Mouse (Mus musculus) stomach, embryonic 15.5 days (tissue): Measurements from ENCODE around the gene Pibf1. TPM values are rescaled to one million over a fixed set of nuclear protein-coding genes. Genes with fewer than 3 reads are reported as not detected.

ENCODE experiments used
- ATAC-seq: fragments of 200-750 bp; cut with Nextera tagmentation; 2 replicates; pipeline ENCODE4 v1.8.0; 2017; ENCODE audit warnings: low read depth, moderate number of reproducible peaks, moderate TSS enrichment; ENCODE audit not compliant: insufficient read depth, low FRiP score
- H3K27ac ChIP-seq: fragments of 300-500 bp; sonication (generic); 2 replicates; pipeline ENCODE4 v1.5.1; 2015; ENCODE audit warnings: mild to moderate bottlenecking, inconsistent platforms
- H3K27me3 ChIP-seq: fragments of 300-500 bp; sonication (generic); replicated peaks from 2 replicates; pipeline ENCODE4 v1.6.1; 2015; ENCODE audit warnings: inconsistent platforms
- H3K36me3 ChIP-seq: fragments of 300-500 bp; sonication (generic); 2 replicates; pipeline ENCODE4 v1.6.1; 2015; ENCODE audit warnings: inconsistent platforms
- H3K4me1 ChIP-seq: fragments of 300-500 bp; sonication (generic); 2 replicates; pipeline ENCODE4 v1.6.1; 2015; ENCODE audit warnings: inconsistent platforms
- H3K4me2 ChIP-seq: fragments of 300-500 bp; sonication (generic); 2 replicates; pipeline ENCODE4 v1.6.1; 2015; ENCODE audit warnings: mild to moderate bottlenecking, inconsistent platforms
- H3K4me3 ChIP-seq: fragments of 300-500 bp; sonication (generic); replicated peaks from 2 replicates; pipeline ENCODE4 v1.5.1; 2015; ENCODE audit warnings: inconsistent platforms
- H3K9ac ChIP-seq: fragments of 300-500 bp; sonication (generic); 2 replicates; pipeline ENCODE4 v1.6.1; 2015; ENCODE audit warnings: inconsistent platforms
- H3K9me3 ChIP-seq: fragments of 300-500 bp; sonication (generic); 2 replicates; pipeline ENCODE4 v1.6.1; 2016; ENCODE audit warnings: inconsistent platforms
- WGBS: fragments of 180-500 bp; shearing (Covaris S2); methylation state at CpG from one replicate; pipeline ENCODE4 v1.1.7; 2015; 5-methylcytosine and 5-hydroxymethylcytosine counted together
- polyA plus RNA-seq: library from polyadenylated mRNA; unstranded; fragments of >200 nt; fragmentation: Nextera tagmentation; extraction: Ambion mirVana; gene quantifications from 2 replicates; pipeline ENCODE4 v1.2.1, GENCODE M21; 2015

Gene Pibf1
- polyA plus RNA-seq, 1 experiment from 2014 or later, result 16.9 TPM

DNA sequence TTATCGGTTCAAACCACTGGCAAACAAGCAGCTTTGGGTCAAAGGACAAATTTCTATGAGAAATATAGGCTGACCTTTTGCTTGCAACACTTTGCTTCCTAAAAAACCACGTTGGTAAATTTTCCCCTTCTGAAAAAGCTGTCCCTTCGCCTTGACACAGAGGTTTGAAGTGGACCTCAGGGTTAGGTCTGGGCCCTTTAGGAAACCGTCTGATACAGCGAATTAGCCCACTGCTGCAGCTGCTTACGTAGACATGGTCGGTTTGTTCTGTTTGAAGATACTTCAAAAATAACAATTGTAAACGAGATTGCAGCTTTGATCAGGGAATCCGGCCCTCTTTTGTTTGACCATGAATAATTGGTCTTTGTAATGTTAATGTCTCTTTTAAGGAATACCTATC lies 179.1 kb downstream of the Pibf1 start:
- Histone ChIP-seq H3K36me3 (no peaks in the 10 kb centered on the region), H3K9me3 (no peaks in the 10 kb centered on the region), H3K27ac (no peak overlapping the region), H3K9ac (no peak overlapping the region), H3K4me1 (no peaks in the 10 kb centered on the region), H3K27me3 (no peaks in the 10 kb centered on the region), H3K4me3 (no peak overlapping the region), H3K4me2 (no peak overlapping the region)
- 47% methylated on average over 9 of the region's 9 CpGs for WGBS
- ATAC-seq, result no peak

DNA sequence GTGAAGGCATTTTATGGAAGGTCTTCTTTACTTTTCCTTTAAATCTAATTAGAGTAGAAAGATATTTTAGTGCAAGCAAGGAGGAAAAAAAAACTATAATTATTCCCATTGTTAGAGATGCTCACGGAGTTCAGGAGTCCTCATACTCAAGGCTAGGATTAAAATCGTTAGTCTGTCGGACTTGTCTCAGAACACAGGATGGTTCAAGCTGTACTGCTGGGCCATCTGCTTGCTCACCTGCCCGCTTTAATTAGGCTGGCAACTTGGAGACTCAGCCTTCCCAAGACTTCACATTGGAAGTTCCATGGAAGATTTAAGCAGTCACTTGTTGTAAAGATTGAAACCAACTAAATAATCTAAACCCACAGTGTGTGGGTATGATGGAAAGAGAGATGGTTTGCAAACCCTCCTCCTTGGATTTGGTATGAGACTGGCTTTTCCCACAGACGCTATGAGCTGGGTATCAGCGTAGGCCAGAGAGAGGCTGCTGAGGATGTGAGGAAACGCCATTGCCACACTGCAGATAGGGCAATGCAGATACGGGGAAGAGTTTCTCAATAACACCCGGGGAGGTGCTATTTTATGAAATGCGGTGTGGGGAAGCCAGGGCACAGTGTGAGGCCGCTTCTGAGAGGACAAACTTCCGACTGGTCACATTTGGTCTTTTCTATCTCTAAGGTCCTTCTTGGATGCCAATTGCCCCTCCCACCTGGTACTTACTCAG lies 179.7 kb downstream of the Pibf1 start:
- Histone ChIP-seq H3K9me3 (no peaks in the 10 kb centered on the region), H3K4me1 (no peaks in the 10 kb centered on the region), H3K27ac (no peak overlapping the region), H3K27me3 (no peaks in the 10 kb centered on the region), H3K36me3 (no peaks in the 10 kb centered on the region), H3K9ac (no peak overlapping the region), H3K4me3 (no peak overlapping the region), H3K4me2 (no peak overlapping the region)
- WGBS, result 56% methylated on average over 12 of the region's 12 CpGs
- 0 out of 2 replicates have a peak, but pooled peaks have one; percentile 6 for ATAC-seq

GRCm38 (mm10) chr14:99280399-99280798 lies 181.2 kb downstream of the Pibf1 start:
- Histone ChIP-seq H3K4me1 (no peaks in the 10 kb centered on the region), H3K9me3 (no peaks in the 10 kb centered on the region), H3K27me3 (no peaks in the 10 kb centered on the region), H3K9ac (no peak overlapping the region), H3K27ac (no peak overlapping the region), H3K4me2 (no peak overlapping the region), H3K4me3 (no peak overlapping the region), H3K36me3 (no peaks in the 10 kb centered on the region)
- WGBS, result 64% methylated on average over 5 of the region's 5 CpGs
- ATAC-seq, result no peak

DNA sequence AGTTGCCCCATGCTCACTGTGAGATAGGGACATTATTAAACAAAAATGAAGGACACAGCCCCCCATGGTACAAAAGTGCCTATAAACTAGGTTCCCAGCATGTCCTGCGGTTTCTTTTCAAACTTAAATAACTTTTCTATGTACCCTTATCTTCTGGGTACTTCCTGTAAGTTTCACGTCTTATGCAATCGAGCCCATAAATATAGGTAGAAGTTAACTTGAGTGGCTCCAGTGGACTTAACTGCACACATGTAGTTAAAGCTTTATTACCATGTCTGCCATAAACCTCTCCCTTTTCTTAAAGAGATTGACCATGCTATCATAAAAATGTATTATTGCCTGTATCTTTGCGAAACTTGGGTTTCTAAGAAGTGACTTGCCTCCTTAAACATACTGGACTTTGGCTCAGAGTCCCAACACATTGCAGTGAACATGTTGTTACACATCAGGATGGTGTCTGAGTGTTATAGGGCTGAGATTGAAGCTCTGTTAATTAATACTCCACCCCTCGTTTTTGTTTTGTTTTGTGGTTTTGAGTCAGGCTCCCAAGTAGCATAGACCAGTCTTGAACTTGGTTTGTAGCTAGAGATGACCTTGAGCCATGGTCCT lies 181.7 kb downstream of the Pibf1 start:
- H3K4me1 ChIP-seq, result no peaks in the 10 kb centered on the region
- ATAC-seq, result 0 out of 2 replicates have a peak, but pooled peaks have one; percentile 8
- no peaks in the 10 kb centered on the region for H3K9me3 ChIP-seq
- no peak overlapping the region for H3K4me2 ChIP-seq
- H3K4me3 ChIP-seq, result no peak overlapping the region
- H3K36me3 ChIP-seq, result no peaks in the 10 kb centered on the region
- no peaks in the 10 kb centered on the region for H3K27me3 ChIP-seq
- H3K9ac ChIP-seq, result no peak overlapping the region
- H3K27ac ChIP-seq, result no peak overlapping the region
- 73% methylated on average over 5 of the region's 5 CpGs for WGBS

DNA sequence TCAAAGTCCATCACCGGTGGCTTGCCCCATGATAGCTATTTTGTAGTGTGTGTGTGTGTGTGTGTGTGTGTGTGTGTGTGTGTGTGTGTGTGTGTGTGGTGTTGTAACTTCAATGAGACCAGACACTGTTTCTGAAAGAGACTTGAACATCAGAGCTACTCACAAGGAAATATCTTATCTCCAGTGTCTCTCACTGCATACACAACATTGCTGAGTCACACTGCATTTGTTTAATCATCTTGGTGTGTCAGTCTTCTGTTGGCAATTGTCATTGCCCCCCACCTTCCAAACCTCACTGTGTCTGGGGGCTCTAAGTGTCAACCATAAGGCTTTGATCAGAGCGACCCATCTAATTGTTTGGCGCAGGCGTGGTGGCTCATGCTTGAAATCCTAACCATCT lies 186.3 kb downstream of the Pibf1 start:
- Histone ChIP-seq H3K36me3 (no peaks in the 10 kb centered on the region), H3K27me3 (no peaks in the 10 kb centered on the region), H3K4me3 (no peak overlapping the region), H3K27ac (no peak overlapping the region), H3K4me1 (no peaks in the 10 kb centered on the region), H3K4me2 (no peak overlapping the region), H3K9ac (no peak overlapping the region), H3K9me3 (no peaks in the 10 kb centered on the region)
- WGBS, result 82% methylated on average over 4 of the region's 4 CpGs
- no peak for ATAC-seq

DNA sequence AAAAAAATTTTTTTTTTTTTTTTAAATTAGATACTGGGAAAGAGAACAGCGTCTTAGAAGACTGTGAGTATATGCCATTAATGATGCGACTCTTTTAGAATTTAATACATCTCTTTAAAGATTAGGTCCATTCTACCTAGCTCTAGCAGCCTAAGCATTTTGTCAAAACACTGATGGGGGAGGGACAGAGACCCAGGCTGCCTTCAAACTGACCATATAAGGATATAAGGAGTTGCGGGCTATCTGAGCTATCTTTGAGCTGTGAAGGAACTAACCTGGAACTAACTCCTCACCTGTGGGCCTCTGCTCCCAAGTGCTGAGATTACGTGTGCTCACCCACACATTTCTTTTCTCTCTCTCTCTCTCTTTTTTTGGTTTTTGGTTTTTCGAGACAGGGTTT lies 193.0 kb downstream of the Pibf1 start:
- Histone ChIP-seq H3K9ac (no peak overlapping the region), H3K9me3 (no peaks in the 10 kb centered on the region), H3K36me3 (no peaks in the 10 kb centered on the region), H3K4me1 (no peaks in the 10 kb centered on the region), H3K27ac (no peak overlapping the region), H3K27me3 (no peaks in the 10 kb centered on the region), H3K4me2 (no peak overlapping the region), H3K4me3 (no peak overlapping the region)
- ATAC-seq, result no peak
- WGBS, result 93% methylated on average over 5 of the region's 5 CpGs

GRCm38 (mm10) chr14:99294424-99294823 lies 195.2 kb downstream of the Pibf1 start:
- 85% methylated on average over 8 of the region's 8 CpGs for WGBS
- no peaks in the 10 kb centered on the region for H3K9me3 ChIP-seq
- no peak overlapping the region for H3K9ac ChIP-seq
- H3K4me1 ChIP-seq, result no peaks in the 10 kb centered on the region
- no peaks in the 10 kb centered on the region for H3K27me3 ChIP-seq
- H3K4me3 ChIP-seq, result no peak overlapping the region
- no peak overlapping the region for H3K27ac ChIP-seq
- H3K36me3 ChIP-seq, result no peaks in the 10 kb centered on the region
- H3K4me2 ChIP-seq, result no peak overlapping the region
- ATAC-seq, result no peak

- Histone ChIP-seq H3K27ac (no peak overlapping the region), H3K27me3 (no peaks in the 10 kb centered on the region), H3K9ac (no peak overlapping the region), H3K9me3 (no peaks in the 10 kb centered on the region), H3K4me2 (peak overlapping the region; percentile 29; the same call in 1 of the 2 replicates), H3K36me3 (no peaks in the 10 kb centered on the region), H3K4me1 (no peaks in the 10 kb centered on the region), H3K4me3 (no peak overlapping the region)
- 33% methylated on average over 15 of the region's 15 CpGs for WGBS
- no peak for ATAC-seq
Measured at GRCm38 (mm10) chr14:99295606-99296341, 196.6 kb downstream of the Pibf1 start.

DNA sequence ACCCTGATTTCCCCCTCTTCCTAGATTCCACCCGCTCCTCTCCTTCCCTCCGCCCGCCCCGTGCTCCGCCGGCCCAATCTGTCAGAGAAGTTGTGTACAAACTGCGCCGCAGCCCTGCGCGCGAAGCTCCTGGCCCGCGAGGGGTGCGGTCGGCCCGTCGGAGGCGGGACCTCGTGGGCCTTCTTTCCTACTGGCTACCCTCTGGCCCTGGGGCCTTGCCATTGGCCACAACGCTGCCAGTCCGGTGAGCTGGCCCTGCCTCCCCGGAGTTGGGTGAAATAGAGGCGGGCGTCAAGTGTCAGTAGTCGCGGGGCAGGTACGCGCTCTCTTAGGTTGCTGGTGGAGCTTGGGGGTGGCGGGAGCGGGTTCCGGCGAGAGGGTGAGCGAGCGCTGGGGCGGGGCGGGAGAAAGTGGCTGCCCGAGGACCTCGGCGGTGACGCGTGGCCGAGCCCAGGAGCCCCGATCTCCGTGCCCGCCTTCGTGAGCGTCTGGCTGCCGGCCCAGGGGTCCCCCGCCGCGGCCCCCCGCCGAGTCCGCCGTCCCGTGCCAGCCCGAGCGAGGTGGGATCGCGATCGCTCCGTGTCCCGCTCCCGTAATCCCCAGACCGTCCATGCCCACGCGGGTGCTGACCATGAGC lies 199.3 kb downstream of the Pibf1 start, which contains the start of gene Klf5:
Gene Klf5, plus strand, starts transcription at position 307 of the 637 bp plus-strand sequence.
- H3K36me3 ChIP-seq, result no peaks in the 10 kb centered on the region
- H3K4me1 ChIP-seq, result no peaks in the 10 kb centered on the region
- H3K27ac ChIP-seq, result peak within 1 kb of the TSS; percentile 84
- H3K4me2 ChIP-seq, result peak within 1 kb of the TSS; percentile 94
- WGBS, result under 1% methylated on average over 49 of the region's 67 CpGs
- H3K9me3 ChIP-seq, result no peaks in the 10 kb centered on the region
- peak within 1 kb of the TSS; percentile 80 for H3K4me3 ChIP-seq
- H3K9ac ChIP-seq, result peak within 1 kb of the TSS; percentile 78
- no peaks in the 10 kb centered on the region for H3K27me3 ChIP-seq
- peak; percentile 97 for ATAC-seq

DNA sequence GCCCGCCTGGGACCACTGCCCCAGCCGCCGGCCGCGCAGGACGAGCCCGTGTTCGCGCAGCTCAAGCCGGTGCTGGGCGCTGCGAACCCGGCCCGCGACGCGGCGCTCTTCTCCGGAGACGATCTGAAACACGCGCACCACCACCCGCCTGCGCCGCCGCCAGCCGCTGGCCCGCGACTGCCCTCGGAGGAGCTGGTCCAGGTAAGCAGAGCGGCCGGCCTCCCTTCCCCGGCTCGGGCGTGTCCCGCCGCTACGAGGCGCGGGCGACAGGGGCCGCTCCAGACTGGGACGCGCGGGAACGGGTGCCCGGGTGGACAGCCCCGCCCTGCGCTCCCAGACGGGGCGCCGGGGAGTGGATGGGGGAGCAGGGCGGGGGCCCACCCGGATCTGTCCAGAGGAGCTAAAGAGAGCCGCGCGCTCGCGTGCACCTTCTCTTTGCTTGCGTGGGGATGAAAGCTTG lies 199.8 kb downstream of the Pibf1 start:
- Histone ChIP-seq H3K4me1 (no peaks in the 10 kb centered on the region), H3K27me3 (no peaks in the 10 kb centered on the region), H3K4me3 (peak overlapping the region; percentile 80), H3K4me2 (peak overlapping the region; percentile 94), H3K27ac (peak overlapping the region; percentile 84), H3K9me3 (no peaks in the 10 kb centered on the region), H3K9ac (peak overlapping the region; percentile 78), H3K36me3 (no peaks in the 10 kb centered on the region)
- under 1% methylated on average over 47 of the region's 60 CpGs for WGBS
- peak; percentile 16; the same call in 1 of the 2 replicates for ATAC-seq

GRCm38 (mm10) chr14:99299701-99300191 lies 200.5 kb downstream of the Pibf1 start:
- ATAC-seq, result no peak
- peak overlapping the region; percentile 80 for H3K4me3 ChIP-seq
- WGBS, result 2% methylated on average over 21 of the region's 21 CpGs
- peak overlapping the region; percentile 94 for H3K4me2 ChIP-seq
- H3K27ac ChIP-seq, result peak overlapping the region; percentile 84
- H3K36me3 ChIP-seq, result no peaks in the 10 kb centered on the region
- no peaks in the 10 kb centered on the region for H3K4me1 ChIP-seq
- no peaks in the 10 kb centered on the region for H3K27me3 ChIP-seq
- no peaks in the 10 kb centered on the region for H3K9me3 ChIP-seq
- peak overlapping the region; percentile 78; the same call in 1 of the 2 replicates for H3K9ac ChIP-seq
